Mouse (Mus musculus) kidney, adult 2 months (tissue): ENCODE data around the gene Cxcr2.

Experiments used
- CTCF ChIP-seq: fragments of 200-500 bp; conservative IDR thresholded peaks from 2 replicates; pipeline ENCODE4 v1.5.1; 2011; ENCODE audit warnings: low read depth, mild to moderate bottlenecking, control low read depth, low read length, moderate library complexity, mixed read lengths; ENCODE audit not compliant: insufficient read depth, insufficient read length
- POLR2A ChIP-seq: fragments of 200-500 bp; IDR thresholded peaks from one replicate; pipeline ENCODE4 v1.6.1; 2011; ENCODE audit warnings: low read depth, low read length, control low read depth

DNA sequence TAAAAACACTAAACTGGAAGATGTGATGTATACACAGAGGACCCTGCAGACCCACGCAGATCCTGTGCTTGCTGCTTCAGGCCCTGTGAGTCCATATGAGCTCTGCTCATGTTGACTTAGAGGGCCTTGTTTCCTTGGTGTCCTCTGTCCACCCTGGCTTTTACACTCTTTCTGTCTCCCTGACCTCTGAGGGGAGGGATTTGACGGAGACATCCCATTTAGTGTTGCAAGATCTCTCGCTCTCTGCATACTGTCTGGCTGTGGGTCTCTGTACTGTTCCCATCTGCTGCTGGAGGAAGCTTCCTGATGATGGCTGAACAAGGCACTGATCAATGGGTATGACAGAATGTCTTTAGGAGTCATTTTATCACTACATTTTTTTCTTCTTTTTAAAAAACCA, 15.9 kb downstream of the Cxcr2 start:
- TF ChIP-seq CTCF: no peak
- no peak for TF ChIP-seq POLR2A
